Mouse (Mus musculus) embryo, embryonic 11.5 days (tissue): ENCODE data around the gene Shisa6.
A peak's percentile ranks its signal among the peaks of the same experiment; 100 is the strongest.
"Not testable (repeated sequence)": the region's sequence is repeated elsewhere in the genome, so short reads cannot be mapped to it uniquely, and the experiment has no call there.

Experiments
- DNase-seq: peaks from one replicate; pipeline ENCODE4 v3.0.0-alpha.2; 2012; ENCODE audit warnings: low read depth, low spot score

Gene Shisa6

DNA sequence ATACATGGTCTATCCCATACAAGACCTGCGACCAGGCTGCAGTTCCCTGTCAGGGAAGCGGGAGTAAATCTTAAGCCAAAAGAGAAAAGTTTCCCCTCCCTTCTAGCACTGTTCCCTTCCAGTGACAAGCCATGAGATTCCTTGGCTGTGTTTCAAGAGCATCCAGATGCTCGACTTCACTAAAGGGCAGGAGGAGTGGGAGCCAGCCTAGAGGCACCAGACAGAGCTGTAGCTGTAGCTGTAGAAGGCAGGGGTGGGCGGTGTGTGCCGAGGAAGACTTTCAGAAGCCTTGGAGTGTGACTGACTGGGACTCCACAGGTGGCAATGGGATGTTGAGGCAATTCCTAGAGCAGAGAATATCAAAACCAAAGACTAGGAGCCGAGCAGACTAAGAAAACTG is 43.3 kb downstream of the Shisa6 start:
- no peak for DNase-seq

GRCm38 (mm10) chr11:66442631-66443030 is 83.1 kb downstream of the Shisa6 start:
- DNase-seq = no peak

DNA sequence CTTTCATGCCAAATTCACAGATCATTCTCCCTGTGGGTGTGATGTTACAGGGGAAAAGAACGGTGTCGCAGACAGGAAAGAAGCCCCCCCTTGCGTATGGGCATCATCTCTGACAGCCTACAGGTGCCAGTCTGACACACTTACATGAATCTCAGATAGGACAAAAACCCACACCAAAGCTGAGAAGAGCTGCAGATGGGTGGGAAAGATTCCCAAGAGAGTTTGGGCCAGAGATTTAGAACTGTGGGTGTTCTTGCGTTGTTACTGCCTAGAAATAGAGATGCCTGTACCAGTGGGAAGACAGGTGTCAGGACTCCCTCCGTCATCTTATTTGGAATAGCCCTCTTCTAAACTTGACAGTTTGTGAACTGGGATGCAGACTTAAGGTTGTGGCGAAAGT is 99.6 kb downstream of the Shisa6 start:
- DNase-seq = no peak

DNA sequence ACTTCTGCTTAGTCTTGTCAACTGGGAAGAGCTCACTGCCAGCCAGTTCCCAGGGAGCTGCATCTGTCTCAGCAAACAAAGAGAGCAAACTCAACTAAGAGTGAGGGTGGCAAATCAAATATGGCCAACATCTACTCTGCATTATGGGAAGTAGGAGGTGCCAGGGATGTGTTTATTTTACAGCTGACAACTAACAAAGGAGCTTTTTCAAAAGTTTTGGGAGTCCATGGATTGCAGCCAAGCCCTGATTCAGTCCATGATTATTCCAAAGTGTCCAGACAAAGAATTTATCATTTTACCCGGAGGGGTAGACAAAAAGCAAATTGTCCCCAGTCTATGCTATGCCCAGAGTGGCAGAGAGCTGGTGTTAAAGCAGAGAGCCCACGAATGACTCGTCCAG is 107.5 kb downstream of the Shisa6 start:
- no peak for DNase-seq

DNA sequence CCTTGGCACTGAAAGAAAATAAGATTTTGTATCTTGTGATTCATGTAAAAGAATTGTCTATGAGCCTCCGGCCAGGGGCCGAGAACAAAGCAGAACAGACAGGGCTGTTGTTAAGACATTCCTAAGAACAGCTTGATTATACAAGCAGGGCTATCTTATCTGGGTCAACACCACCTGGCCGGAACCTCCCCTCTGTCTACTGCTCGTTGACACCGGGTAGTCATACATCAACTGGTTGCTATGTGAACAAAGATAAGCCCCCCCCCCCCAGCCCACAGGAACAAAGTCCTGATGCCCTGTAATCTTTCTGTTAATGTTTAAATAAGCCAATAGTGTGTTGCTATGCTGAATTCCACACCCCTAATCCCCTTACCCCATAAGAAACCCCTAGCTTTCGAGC is 117.0 kb downstream of the Shisa6 start:
- not testable (repeated sequence) for DNase-seq

GRCm38 (mm10) chr11:66400036-66400435 is 125.7 kb downstream of the Shisa6 start:
- no peak for DNase-seq

- DNase-seq = no peak
Measured at GRCm38 (mm10) chr11:66387561-66387960, 138.2 kb downstream of the Shisa6 start.

DNA sequence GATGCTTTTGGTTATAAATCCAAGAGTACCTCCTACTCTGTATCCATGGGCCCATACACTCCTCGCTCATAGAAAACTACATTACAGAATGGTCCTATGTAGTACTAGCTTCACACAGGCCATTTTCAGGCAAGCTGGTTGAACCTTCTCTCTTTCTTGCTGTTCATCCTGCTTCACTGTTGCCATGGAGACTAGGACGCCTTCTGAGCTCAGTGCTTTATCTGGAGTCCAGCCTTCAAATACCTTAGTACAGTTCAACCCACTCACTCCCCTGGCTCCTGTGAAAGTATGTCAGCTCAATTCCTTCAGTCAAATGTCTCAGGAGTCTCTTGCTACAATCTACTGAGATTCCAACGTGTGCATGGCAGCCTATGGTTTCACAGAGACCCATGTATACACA is 154.0 kb downstream of the Shisa6 start:
- no peak for DNase-seq

- no peak for DNase-seq
Measured at GRCm38 (mm10) chr11:66369764-66370163, 156.0 kb downstream of the Shisa6 start.

DNA sequence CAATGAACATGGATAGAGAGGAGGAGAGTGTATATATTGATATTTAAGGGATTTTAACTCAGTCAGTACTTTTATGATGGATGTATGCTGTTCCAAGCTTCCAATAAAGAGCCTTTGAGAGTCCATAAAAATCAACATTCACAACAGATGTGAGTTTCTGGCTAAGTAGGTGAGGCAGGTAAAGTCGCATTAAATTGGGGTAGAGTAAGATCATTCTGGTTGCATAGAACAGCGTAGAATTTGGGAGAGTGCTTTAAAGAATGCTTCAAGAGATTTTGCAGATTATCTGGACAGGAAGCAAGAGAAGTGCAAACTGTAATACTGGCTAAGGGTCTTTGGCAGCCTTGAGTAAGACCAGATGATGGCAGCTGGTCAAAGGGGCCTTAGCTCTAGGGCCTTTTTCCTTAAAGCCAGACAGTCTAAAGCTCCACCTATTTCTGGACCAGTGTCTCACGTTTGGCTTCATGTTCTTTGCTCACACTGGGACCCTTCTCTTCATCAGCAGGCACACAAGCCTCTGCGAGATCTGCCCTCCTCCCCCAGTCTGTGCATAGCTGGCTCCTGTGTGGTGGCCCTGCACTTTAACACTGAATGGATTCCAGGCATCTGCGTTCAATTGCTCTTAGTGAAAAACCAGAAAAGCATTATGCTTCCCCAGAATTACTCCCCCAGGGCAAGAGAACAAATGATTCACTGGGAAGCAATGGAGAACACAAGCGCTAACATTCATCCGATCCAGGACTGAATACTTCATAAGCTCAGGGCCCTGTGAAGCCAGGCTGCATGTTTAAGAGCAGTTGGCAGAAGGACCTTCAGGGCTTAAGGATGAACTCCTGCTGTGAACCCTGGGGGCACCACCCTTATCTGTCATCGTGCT is 158.7 kb downstream of the Shisa6 start:
- no peak for DNase-seq

DNA sequence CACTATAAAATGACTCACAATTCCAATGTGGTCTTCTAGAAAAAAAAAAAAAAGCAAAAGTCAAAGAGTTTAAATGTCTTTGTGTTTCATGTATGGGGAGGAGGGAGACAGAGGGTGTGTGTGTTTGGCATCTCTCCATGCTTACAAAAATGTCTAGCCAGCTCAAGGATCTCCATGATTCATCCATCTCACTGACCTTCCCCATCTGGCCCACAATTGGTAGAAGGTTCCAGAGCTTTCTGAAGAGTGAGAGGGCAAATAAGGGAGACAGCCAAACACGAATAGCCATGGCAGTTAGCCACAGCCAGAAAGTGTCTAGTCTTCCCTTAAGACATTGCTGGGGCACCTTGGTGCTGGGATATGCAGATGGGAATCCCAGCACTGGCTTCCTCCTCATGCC is 166.0 kb downstream of the Shisa6 start:
- DNase-seq = no peak

GRCm38 (mm10) chr11:66344822-66345221 is 180.9 kb downstream of the Shisa6 start:
- no peak for DNase-seq

- DNase-seq = no peak
Measured at GRCm38 (mm10) chr11:66336313-66336712, 189.5 kb downstream of the Shisa6 start.

GRCm38 (mm10) chr11:66312764-66313163 is 213.0 kb downstream of the Shisa6 start:
- DNase-seq = no peak

GRCm38 (mm10) chr11:66304396-66304795 is 221.4 kb downstream of the Shisa6 start:
- DNase-seq = no peak

DNA sequence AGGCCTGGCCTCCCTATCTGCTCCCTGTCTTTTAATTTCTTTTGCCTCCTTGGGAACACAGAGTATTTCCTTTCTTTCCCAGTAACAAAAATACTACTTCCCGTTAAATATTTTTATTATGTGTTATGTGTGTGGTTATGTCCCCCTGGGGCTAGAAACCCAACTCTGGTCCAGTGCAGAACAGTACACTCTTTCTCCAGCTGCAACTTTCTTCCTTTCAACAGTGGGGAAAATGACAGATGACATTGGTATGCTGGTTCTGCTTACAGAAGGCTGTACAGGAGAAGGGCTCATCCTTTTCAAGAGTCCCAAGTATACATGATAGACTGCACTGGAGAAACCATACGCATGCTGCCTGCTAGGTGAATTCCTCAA is 251.1 kb downstream of the Shisa6 start:
- no peak for DNase-seq

- DNase-seq = no peak
Measured at GRCm38 (mm10) chr11:66273904-66274706, 251.7 kb downstream of the Shisa6 start.

- no peak for DNase-seq
Measured at GRCm38 (mm10) chr11:66267029-66267428, 258.7 kb downstream of the Shisa6 start.

- no peak for DNase-seq
Measured at GRCm38 (mm10) chr11:66265336-66265990, 260.3 kb downstream of the Shisa6 start.

DNA sequence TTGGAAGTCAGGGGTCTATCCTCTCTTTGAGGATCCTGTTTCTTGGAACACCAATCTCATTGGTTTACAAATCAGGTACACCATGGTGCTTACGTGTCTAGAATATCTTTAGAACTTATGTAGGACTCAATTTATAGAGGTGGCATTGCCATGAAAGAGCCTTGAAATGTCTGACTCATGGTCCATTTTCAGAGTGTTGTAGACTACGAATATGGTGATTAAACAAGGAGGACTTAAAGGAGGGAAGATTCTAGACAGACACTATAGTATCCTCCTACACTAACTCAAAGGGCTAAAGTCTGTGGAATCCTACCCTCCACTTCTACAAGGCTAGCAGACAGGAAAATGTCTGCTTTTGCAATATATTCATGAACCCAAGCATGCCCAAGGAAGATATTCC is 265.6 kb downstream of the Shisa6 start:
- DNase-seq = no peak

DNA sequence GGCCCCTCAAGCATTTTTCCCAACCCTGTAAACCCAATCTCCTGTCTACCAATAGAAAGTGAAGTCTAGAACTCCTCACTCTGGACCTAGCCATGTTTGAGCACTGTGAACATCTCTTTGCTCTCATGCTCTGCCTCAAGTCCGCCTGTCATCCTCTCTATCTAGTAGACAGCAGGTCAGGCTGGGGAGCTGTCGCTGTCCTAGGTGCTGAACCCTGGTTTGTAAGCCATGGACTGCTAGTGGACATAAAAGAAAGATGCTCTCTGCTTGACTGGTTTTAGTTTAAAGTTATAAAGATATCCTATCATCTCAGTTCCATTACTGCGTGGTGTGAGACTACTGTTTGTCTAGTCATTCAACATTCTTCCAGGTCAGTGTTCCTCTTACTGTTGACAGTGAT is 266.9 kb downstream of the Shisa6 start:
- DNase-seq = peak; percentile 51

DNA sequence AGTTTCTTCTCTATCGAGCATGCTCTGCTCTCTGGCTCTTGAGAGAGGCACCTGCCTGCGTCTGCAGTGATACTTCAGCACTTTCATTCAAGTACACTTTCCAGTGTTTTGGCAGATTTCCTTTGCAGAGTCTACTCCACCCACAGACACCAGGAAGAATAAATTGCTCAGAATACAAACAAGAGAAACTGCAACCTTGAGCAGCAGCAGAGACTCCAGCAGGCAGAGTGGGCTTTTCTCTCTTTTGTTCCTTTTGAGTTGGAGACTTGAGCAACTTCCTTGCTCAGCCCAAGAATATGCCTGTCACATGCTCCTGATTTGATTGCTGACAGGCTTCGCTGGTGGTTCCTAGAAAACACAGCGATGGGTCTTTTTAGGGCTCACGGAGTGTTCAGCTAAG is 278.6 kb downstream of the Shisa6 start:
- no peak for DNase-seq
